Mouse (Mus musculus) lung, postnatal 0 days (tissue): ENCODE measurements around the gene Them7.
A peak's percentile ranks its signal among the peaks of the same experiment; 100 is the strongest.

Source experiments
- CTCF ChIP-seq: IDR thresholded peaks from 2 replicates; pipeline ENCODE4 v1.5.1; 2016; ENCODE audit warnings: antibody characterized with exemption, mild to moderate bottlenecking
- EP300 ChIP-seq: IDR thresholded peaks from 2 replicates; pipeline ENCODE4 v1.6.1; 2016; ENCODE audit warnings: antibody characterized with exemption, mild to moderate bottlenecking, control low read depth

GRCm38 (mm10) chr2:105367623-105368022 is 143.5 kb downstream of the Them7 start:
- TF ChIP-seq CTCF = peak; percentile 24; the same call in 1 of the 2 replicates
- TF ChIP-seq EP300 = no peak
